Mouse (Mus musculus): ENCODE data around the gene Dbh. TPM values are rescaled to one million over a fixed set of nuclear protein-coding genes. Genes with fewer than 3 reads are reported as not detected.

Dbh gene
- polyA plus RNA-seq, 1 experiment, result 0.69 TPM

GRCm38 (mm10) chr2:27218569-27218968 lies 53.5 kb downstream of the Dbh start:
- TF ChIP-seq CTCF (IDR thresholded peaks at IDR 0.05; ENCODE audit: borderline replicate concordance, control insufficient read depth, extremely low read depth, insufficient read depth, low read length, poor library complexity) (no peak), POLR2A (IDR thresholded peaks at IDR 0.05; ENCODE audit: control insufficient read depth, extremely low read depth, insufficient read depth, low read length, poor library complexity) (no peak)
- Histone ChIP-seq H3K36me3 (ENCODE audit: control insufficient read depth, insufficient read depth, low read length) (no peaks in the 10 kb centered on the region), H3K4me3 (ENCODE audit: control insufficient read depth, insufficient read depth, low read length) (no peak overlapping the region), H3K4me1 (replicated peaks; ENCODE audit: control insufficient read depth, insufficient read depth, low read length) (no peaks in the 10 kb centered on the region; the same call in 1 of the 2 replicates), H3K27me3 (ENCODE audit: control insufficient read depth, insufficient read depth, low read length) (no peaks in the 10 kb centered on the region), H3K27ac (ENCODE audit: control insufficient read depth, insufficient read depth, low read length) (no peak overlapping the region)
- WGBS, result 96% methylated on average over 8 of the region's 8 CpGs
- no peak for DNase-seq

- H3K4me1 ChIP-seq (replicated peaks; ENCODE audit: control insufficient read depth, insufficient read depth, low read length), result no peaks in the 10 kb centered on the region
- H3K27ac ChIP-seq (ENCODE audit: control insufficient read depth, insufficient read depth, low read length), result no peak overlapping the region
- no peak for TF ChIP-seq POLR2A (IDR thresholded peaks at IDR 0.05; ENCODE audit: control insufficient read depth, extremely low read depth, insufficient read depth, low read length, poor library complexity)
- no peak for TF ChIP-seq CTCF (IDR thresholded peaks at IDR 0.05; ENCODE audit: borderline replicate concordance, control insufficient read depth, extremely low read depth, insufficient read depth, low read length, poor library complexity)
- no peaks in the 10 kb centered on the region for H3K36me3 ChIP-seq (ENCODE audit: control insufficient read depth, insufficient read depth, low read length)
- no peak overlapping the region for H3K4me3 ChIP-seq (ENCODE audit: control insufficient read depth, insufficient read depth, low read length)
- no peaks in the 10 kb centered on the region for H3K27me3 ChIP-seq (ENCODE audit: control insufficient read depth, insufficient read depth, low read length)
- no peak for DNase-seq
- 97% methylated on average over 7 of the region's 7 CpGs for WGBS
Observed at GRCm38 (mm10) chr2:27223012-27223421, 58.0 kb downstream of the Dbh start.

- H3K27me3 ChIP-seq (ENCODE audit: control insufficient read depth, insufficient read depth, low read length), result no peaks in the 10 kb centered on the region
Observed at GRCm38 (mm10) chr2:27226572-27226971, 61.5 kb downstream of the Dbh start.

GRCm38 (mm10) chr2:27228809-27229480 lies 63.9 kb downstream of the Dbh start:
- peak; percentile 53 for DNase-seq
- 67% methylated on average over 5 of the region's 5 CpGs for WGBS
- 0 out of 2 replicates have a peak, but pooled peaks cover 3% of the 10 kb centered on the region for H3K4me1 ChIP-seq (replicated peaks; ENCODE audit: control insufficient read depth, insufficient read depth, low read length)
- H3K27me3 ChIP-seq (ENCODE audit: control insufficient read depth, insufficient read depth, low read length), result no peaks in the 10 kb centered on the region
- H3K36me3 ChIP-seq (ENCODE audit: control insufficient read depth, insufficient read depth, low read length), result no peaks in the 10 kb centered on the region
- H3K27ac ChIP-seq (ENCODE audit: control insufficient read depth, insufficient read depth, low read length), result no peak overlapping the region
- TF ChIP-seq CTCF (IDR thresholded peaks at IDR 0.05; ENCODE audit: borderline replicate concordance, control insufficient read depth, extremely low read depth, insufficient read depth, low read length, poor library complexity), result no peak
- no peak for TF ChIP-seq POLR2A (IDR thresholded peaks at IDR 0.05; ENCODE audit: control insufficient read depth, extremely low read depth, insufficient read depth, low read length, poor library complexity)
- H3K4me3 ChIP-seq (ENCODE audit: control insufficient read depth, insufficient read depth, low read length), result no peak overlapping the region

More at GRCm38 (mm10) chr2:27226572-27226971, 61.5 kb downstream of the Dbh start:
- H3K36me3 ChIP-seq (ENCODE audit: control insufficient read depth, insufficient read depth, low read length), result no peaks in the 10 kb centered on the region
- 0 out of 2 replicates have a peak, but pooled peaks cover 3% of the 10 kb centered on the region for H3K4me1 ChIP-seq (replicated peaks; ENCODE audit: control insufficient read depth, insufficient read depth, low read length)
- no peak for DNase-seq
- 95% methylated on average over 7 of the region's 7 CpGs for WGBS
- H3K27ac ChIP-seq (ENCODE audit: control insufficient read depth, insufficient read depth, low read length), result no peak overlapping the region
- H3K4me3 ChIP-seq (ENCODE audit: control insufficient read depth, insufficient read depth, low read length), result no peak overlapping the region
- TF ChIP-seq POLR2A (IDR thresholded peaks at IDR 0.05; ENCODE audit: control insufficient read depth, extremely low read depth, insufficient read depth, low read length, poor library complexity), result no peak
- TF ChIP-seq CTCF (IDR thresholded peaks at IDR 0.05; ENCODE audit: borderline replicate concordance, control insufficient read depth, extremely low read depth, insufficient read depth, low read length, poor library complexity), result no peak

- no peaks in the 10 kb centered on the region for H3K27me3 ChIP-seq (ENCODE audit: control insufficient read depth, insufficient read depth, low read length)
- no peak overlapping the region for H3K27ac ChIP-seq (ENCODE audit: control insufficient read depth, insufficient read depth, low read length)
- TF ChIP-seq CTCF (IDR thresholded peaks at IDR 0.05; ENCODE audit: borderline replicate concordance, control insufficient read depth, extremely low read depth, insufficient read depth, low read length, poor library complexity), result no peak
- TF ChIP-seq POLR2A (IDR thresholded peaks at IDR 0.05; ENCODE audit: control insufficient read depth, extremely low read depth, insufficient read depth, low read length, poor library complexity), result no peak
- H3K36me3 ChIP-seq (ENCODE audit: control insufficient read depth, insufficient read depth, low read length), result no peaks in the 10 kb centered on the region
- DNase-seq, result no peak
- H3K4me3 ChIP-seq (ENCODE audit: control insufficient read depth, insufficient read depth, low read length), result no peak overlapping the region
- WGBS, result 100% methylated on average over 2 of the region's 2 CpGs
- H3K4me1 ChIP-seq (replicated peaks; ENCODE audit: control insufficient read depth, insufficient read depth, low read length), result 0 out of 2 replicates have a peak, but pooled peaks cover 3% of the 10 kb centered on the region
Observed at GRCm38 (mm10) chr2:27229481-27230105, 64.6 kb downstream of the Dbh start.

DNA sequence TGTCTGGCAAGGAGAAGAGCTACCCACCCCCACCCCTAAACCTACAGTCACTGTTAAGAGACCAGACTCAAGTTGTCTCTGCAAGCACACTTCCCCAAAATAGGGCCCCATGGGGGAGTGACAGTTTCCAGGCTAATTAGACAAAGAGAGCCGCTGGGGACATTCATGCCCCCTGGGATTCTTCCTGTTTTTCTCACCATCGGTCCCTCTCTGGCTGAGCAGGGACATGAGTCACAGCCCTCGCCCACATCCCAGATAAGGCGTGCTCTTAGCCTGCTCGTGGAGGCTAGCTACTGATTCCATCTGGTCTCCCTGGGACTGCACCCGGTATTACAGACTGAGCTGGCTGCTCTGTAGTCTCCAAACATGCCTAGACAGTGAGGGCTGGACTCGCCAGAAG lies 67.3 kb downstream of the Dbh start:
- no peaks in the 10 kb centered on the region for H3K36me3 ChIP-seq (ENCODE audit: control insufficient read depth, insufficient read depth, low read length)
- TF ChIP-seq CTCF (IDR thresholded peaks at IDR 0.05; ENCODE audit: borderline replicate concordance, control insufficient read depth, extremely low read depth, insufficient read depth, low read length, poor library complexity), result no peak
- no peak for TF ChIP-seq POLR2A (IDR thresholded peaks at IDR 0.05; ENCODE audit: control insufficient read depth, extremely low read depth, insufficient read depth, low read length, poor library complexity)
- H3K4me3 ChIP-seq (ENCODE audit: control insufficient read depth, insufficient read depth, low read length), result no peak overlapping the region
- H3K27me3 ChIP-seq (ENCODE audit: control insufficient read depth, insufficient read depth, low read length), result no peaks in the 10 kb centered on the region
- 56% methylated on average over 7 of the region's 7 CpGs for WGBS
- H3K27ac ChIP-seq (ENCODE audit: control insufficient read depth, insufficient read depth, low read length), result no peak overlapping the region
- DNase-seq, result no peak
- H3K4me1 ChIP-seq (replicated peaks; ENCODE audit: control insufficient read depth, insufficient read depth, low read length), result 0 out of 2 replicates have a peak, but pooled peaks cover 3% of the 10 kb centered on the region

Other genes with a start within 250 kb of the Dbh start
- 33.8 and 36.4 TPM in 2 replicates for gene Surf2, start 248.9 kb upstream of the Dbh start, polyA plus RNA-seq (2012; rRNA removed)
- 72.7 and 78.5 TPM in 2 replicates for gene Surf1, start 248.7 kb upstream of the Dbh start, polyA plus RNA-seq (2012; rRNA removed)
- 410 and 472 TPM in 2 replicates for gene Surf4, start 231.3 kb upstream of the Dbh start, polyA plus RNA-seq (2012; rRNA removed)
- 0.75 and 0.96 TPM in 2 replicates for gene Stkld1, start 231.2 kb upstream of the Dbh start, polyA plus RNA-seq (2012; rRNA removed)
- gene Rexo4, start 200.8 kb upstream of the Dbh start, polyA plus RNA-seq (2012; rRNA removed), result 49.7 and 56.2 TPM in 2 replicates
- 1.1 and 1.2 TPM in 2 replicates for gene Adamts13, start 191.8 kb upstream of the Dbh start, polyA plus RNA-seq (2012; rRNA removed)
- gene Cacfd1, start 155.3 kb upstream of the Dbh start, polyA plus RNA-seq (2012; rRNA removed), result 58.9 and 63.9 TPM in 2 replicates
- 14.0 and 17.5 TPM in 2 replicates for gene Slc2a6, start 137.2 kb upstream of the Dbh start, polyA plus RNA-seq (2012; rRNA removed)
- 0.61 and 0.81 TPM in 2 replicates for gene Mymk, start 93.1 kb upstream of the Dbh start, polyA plus RNA-seq (2012; rRNA removed)
- gene Adamtsl2, start 85.9 kb upstream of the Dbh start, polyA plus RNA-seq (2012; rRNA removed), result 16.1 and 16.5 TPM in 2 replicates
- 7.8 and 13.3 TPM in 2 replicates for gene Fam163b, start 22.7 kb upstream of the Dbh start, polyA plus RNA-seq (2012; rRNA removed)
- gene Sardh, start 83.1 kb downstream of the Dbh start, polyA plus RNA-seq (2012; rRNA removed), result 10.5 and 12.3 TPM in 2 replicates